Mouse (Mus musculus) cerebellum, adult 8-10 months (tissue): ENCODE measurements around the gene Itpkb.
"Not testable (repeated sequence)": the region's sequence is repeated elsewhere in the genome, so short reads cannot be mapped to it uniquely, and the experiment has no call there.

Experiments used
- DNase-seq: peaks from one replicate; pipeline ENCODE4 v3.0.0; 2022

The Itpkb gene

DNA sequence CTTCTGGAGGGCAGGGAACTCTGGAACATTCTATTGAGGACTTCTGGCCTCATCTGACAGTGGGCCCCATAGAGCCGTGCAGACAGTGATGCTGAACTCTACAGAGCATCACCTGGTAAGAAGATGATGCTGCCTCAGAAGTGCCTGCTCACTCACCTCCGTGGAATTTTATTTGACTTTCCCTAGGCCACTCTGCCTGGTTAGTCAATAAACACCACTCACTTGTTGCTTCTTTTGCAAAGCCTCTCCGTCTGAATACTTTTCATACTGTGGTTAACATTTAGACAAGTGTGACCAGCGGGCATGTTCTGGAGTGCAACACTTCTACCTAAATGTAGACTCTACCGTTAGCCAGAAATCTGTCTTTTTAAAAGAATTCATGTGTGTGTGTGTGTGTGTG is 42.0 kb downstream of the Itpkb start:
- DNase-seq = not testable (repeated sequence)

GRCm38 (mm10) chr1:180376598-180376997 is 46.3 kb downstream of the Itpkb start:
- DNase-seq = no peak

DNA sequence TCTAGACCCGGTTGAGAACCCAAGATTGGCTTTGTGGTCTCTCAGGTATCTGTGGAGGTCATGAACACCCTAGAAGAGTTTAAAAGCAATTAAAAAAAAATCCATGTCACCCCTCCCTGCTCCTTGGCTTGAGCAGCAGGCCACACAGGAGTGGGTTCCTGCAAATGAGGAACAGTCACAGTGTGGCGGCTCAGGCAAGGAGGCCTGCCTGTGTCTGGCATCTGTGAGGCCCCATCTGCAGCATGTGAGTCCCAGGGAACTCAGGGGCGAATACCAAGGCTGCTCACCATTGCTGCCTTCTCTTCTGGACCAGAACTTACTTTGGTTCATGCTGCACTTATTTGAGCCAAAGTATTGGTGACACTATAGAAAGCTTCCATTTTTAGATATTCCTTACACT is 49.3 kb downstream of the Itpkb start:
- no peak for DNase-seq

- DNase-seq = no peak
Measured at GRCm38 (mm10) chr1:180382358-180382757, 52.1 kb downstream of the Itpkb start.

DNA sequence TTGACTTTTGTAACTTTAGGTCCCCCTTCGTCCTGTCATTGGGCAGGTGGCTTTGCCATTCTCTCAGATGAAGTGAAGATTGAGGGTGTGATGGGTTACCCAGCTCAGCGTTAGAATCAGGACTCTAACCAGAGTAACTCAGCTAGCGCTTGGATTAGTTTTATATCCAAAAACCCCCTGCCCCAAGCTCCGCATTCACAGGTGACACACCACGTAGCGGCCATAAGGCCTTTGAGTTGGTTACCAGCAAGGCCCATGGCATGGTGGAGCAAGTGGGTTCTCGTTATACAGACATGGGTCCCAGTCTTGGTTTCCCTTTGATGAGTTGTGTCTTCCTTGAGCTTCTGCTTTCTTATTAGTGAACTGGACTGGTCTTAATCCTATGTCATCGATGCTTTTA is 53.6 kb downstream of the Itpkb start:
- no peak for DNase-seq

DNA sequence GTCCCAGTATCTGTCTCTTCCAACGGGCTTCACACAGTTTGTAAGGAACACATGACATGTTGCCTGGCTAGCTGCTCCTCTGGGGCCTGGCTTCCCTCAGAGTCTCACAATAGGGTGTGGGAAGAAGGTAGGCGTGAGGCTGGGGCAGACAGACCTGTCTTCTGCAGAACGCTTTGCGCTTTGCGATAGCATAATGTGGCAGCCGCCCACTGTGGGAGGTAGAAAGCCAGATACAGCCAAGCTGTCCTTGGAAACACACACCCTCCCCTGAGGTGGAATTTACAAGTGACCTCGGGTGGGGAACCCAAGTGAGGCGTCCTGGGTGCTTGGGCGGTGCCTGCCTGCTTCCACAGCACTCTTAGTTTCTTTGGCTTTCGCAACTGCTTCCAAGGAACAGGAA is 54.2 kb downstream of the Itpkb start:
- DNase-seq = no peak

GRCm38 (mm10) chr1:180385308-180385707 is 55.0 kb downstream of the Itpkb start:
- no peak for DNase-seq

DNA sequence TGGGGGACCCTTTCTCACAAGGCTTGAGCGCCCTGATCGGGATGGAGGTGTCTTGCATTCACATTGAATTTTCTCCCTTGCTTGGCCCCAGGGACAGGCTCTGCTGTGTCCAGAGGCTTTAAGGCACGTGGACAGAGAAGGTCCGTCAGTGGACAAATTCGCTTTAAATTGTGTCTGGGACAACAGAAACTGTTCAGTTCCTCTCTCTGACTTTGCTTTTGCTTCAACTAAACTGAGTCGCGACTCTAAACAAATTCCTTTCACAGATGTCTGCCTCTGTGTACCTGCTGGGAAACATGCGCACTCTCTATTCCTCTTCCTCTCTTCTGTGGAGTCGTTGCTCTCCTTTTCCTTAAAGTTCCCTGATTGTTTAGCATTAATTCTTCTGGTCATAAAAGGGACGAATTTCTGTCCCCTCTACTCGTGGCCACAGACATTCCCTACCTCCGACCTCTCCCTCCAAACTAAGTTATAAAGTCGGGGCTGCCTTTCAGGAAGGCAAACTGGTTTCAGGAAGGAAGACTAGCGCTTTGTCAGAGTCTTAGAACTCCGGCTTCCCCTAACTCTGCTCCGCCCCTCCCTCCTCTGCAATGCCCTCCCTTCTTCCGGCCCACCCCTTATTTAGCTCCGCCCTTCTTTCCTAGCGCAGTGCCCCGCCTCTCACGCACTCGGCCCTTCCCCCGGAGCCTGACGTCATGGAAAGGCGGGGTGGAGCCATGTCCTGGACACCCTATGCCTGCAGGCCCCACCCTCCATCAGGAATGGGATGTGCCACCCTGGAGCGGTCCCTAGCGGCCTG is 56.9 kb downstream of the Itpkb start:
- peak; percentile 98 for DNase-seq

- DNase-seq = no peak
Measured at GRCm38 (mm10) chr1:180387750-180388480, 57.6 kb downstream of the Itpkb start.

GRCm38 (mm10) chr1:180388481-180388880 is 58.2 kb downstream of the Itpkb start:
- DNase-seq = no peak

DNA sequence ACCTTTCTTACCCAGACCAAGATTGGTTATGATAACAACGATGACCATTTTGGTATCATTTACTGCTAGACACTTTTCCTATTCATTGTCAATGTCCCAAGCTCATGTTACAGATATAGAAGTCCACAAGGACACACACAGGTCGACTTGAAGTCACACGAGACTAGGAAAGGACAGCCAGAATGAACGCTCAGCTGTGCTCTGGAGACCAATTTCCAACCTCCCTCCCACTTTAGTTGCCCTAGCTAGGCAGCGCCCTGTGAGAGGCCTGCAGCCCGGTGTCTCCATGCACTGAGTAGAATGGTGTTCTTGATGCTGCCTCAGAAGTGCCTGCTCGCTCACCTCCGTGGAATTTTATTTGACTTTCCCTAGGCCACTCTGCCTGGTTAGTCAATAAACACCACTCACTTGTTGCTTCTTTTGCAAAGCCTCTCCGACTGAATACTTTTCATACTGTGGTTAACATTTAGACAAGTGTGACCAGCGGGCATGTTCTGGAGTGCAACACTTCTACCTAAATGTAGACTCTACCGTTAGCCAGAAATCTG is 59.0 kb downstream of the Itpkb start:
- not testable (repeated sequence) for DNase-seq

DNA sequence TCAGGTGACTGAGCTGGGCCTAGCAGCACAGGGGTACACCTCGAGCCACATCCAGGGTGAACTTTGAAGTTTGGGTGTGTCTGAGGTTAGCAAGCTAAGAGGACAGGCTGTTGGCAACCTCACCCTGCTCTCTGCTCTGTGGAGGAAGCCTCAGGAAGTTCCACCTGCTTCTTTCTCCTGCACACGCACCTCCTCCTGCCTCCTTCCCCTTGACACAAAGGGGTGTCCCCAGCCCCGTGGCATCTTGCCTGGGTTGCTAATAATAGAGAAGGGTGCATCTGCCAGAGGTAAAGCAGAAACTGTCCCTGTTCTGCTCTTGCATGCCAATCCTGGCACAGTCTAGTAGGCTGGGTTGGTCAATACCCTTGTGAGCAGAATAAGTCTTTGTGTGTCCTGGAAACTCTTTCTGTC is 60.0 kb downstream of the Itpkb start:
- DNase-seq = peak; percentile 50

GRCm38 (mm10) chr1:180390746-180391574 is 60.7 kb downstream of the Itpkb start:
- no peak for DNase-seq

DNA sequence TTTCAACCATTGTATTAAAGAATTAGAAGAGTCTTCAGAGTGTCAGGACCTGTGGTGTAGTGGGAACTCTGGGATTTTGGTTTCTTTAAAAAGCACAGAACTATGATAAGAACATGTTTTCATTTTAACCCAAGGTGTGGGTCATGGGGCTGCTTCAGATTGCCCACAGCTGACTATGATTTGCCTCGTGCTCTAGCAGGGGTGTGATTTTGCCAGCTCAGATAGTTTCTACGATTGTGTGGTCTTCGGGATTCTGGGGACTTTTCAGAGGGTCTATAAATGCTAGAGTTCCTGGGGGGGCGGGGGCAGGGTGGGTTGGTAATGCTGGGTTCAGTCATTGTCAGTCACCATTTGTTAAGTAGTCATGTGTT is 61.3 kb downstream of the Itpkb start:
- DNase-seq = no peak

DNA sequence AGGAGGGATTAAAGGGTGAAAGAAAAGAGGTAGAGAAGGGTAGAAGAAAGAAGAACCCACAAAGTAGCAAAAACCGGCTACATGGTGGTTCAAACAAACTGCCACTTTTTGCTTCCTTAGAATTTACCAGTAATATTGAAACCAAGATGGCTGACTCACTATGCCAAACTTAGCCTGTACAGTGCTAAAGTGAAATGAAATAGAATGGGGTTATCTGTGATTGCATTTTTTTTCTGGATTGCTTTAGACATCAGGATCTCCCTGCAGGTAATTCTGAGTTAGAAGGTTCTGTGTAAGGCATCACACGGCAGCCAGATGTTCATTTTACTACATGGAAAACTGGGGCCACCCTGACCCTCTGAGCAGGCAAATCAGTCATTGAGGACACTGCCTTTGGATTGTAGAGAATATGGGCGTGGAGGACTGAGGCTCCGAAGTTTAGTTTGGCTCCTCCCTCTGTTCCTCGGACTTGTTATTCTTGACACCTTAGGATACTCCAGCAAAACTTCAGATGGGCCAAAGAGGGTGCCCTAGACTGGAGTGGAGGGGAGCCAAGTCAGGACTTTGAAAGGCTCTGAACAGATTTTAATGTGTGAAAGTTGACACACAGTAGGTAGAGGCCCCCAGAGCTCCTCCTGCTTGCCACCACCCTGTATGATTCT is 62.0 kb downstream of the Itpkb start:
- no peak for DNase-seq

- DNase-seq = no peak
Measured at GRCm38 (mm10) chr1:180393017-180393797, 62.9 kb downstream of the Itpkb start.

- no peak for DNase-seq
Measured at GRCm38 (mm10) chr1:180393873-180394272, 63.6 kb downstream of the Itpkb start.

- no peak for DNase-seq
Measured at GRCm38 (mm10) chr1:180397734-180398133, 67.4 kb downstream of the Itpkb start.

DNA sequence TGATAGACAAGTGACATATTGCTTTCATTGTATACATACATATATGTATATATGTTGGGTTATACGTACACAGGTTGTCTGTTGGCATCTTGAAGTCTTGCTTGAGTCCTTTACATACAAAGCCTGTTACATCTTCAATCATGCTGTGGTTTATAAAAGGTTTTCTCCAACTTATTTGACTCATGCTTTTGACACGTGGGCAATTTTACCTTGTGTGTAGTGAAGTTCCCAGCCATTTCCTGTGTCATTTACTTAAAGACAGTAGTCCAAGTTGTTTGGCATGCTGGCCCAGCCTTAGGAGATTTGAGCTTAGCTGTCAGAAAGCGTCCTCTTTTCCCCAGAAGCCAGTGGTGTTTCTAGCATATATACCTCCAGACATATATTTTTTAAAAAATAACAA is 68.2 kb downstream of the Itpkb start:
- DNase-seq = no peak

GRCm38 (mm10) chr1:180400691-180401455 is 70.6 kb downstream of the Itpkb start:
- DNase-seq = no peak

- no peak for DNase-seq
Measured at GRCm38 (mm10) chr1:180401725-180402124, 71.4 kb downstream of the Itpkb start.
